Mouse (Mus musculus) E14TG2a.4 (cell line): ENCODE results near the gene Rnf150.

ENCODE experiments used
- CTCF ChIP-seq: conservative IDR thresholded peaks from 2 replicates; pipeline ENCODE4 v1.5.1; 2014; ENCODE audit warnings: low read length
- NANOG ChIP-seq: IDR thresholded peaks from 2 replicates; pipeline ENCODE4 v1.6.1; 2014; ENCODE audit warnings: borderline replicate concordance, low read length, mixed read lengths

DNA sequence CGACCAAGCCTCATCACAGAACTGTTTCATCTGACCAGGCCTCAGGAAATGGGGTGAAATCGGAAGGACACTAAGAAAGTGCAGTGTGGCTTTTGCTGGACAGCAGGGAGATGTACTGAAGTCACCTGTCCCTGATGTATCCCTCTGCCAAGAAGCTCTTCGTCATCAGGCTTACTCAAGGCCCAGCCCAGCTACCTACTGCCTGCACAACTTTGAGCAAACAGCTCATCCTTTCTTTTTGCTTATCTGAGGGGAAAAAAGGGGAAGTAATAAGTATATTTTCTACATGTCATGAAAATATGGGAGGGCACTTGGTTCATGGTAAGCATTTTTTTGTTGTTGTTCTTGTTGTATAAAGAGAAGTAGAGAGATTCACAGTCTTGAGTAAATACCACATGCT, 191.6 kb downstream of the Rnf150 start:
- TF ChIP-seq NANOG (no peak), CTCF (no peak)
